13 mouse cellular contexts compared by ENCODE assay signal in the genomic region with DNA sequence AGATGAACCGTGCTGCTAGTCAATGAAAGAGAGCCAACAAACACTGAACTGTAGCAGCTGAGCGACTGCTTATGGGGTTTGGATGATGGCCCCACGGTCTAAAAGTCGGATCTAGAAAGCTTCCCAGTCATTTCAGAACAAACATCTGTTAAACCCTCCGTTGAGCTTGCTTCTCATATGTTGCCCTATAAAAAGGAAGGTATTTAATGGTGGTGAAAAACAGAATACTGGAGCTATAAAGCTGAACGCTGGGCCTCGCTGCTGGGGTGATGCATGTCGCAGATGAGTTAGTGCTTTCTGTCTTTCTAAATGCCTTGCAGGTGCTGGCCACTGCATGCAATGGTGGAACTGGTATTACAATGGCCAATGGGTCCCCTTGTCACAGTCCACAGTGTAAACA.
"Had no signal": no experiment of that assay in that cellular context is flagged by ENCODE, and none has a peak within 500 bp of the region (broad histone marks: within the 10 kb centered on the region; RNA-seq: fewer than 3 reads in every experiment).

No protein-coding gene starts in this region.

- DNase-seq: kidney, adult 18-20 months; kidney, postnatal 36 days; lung, postnatal 14 days; thymus, adult 2 months; thymus, postnatal 25 days had no signal

- H3K27me3 ChIP-seq: hindbrain, embryonic 13.5 days; liver, embryonic 12.5 days; midbrain, embryonic 15.5 days; neural tube, embryonic 12.5 days; stomach, embryonic 15.5 days had no signal

- H3K4me1 ChIP-seq: hindbrain, embryonic 13.5 days; liver, embryonic 12.5 days; midbrain, embryonic 15.5 days; neural tube, embryonic 12.5 days; stomach, embryonic 15.5 days had no signal

- H3K9ac ChIP-seq: hindbrain, embryonic 13.5 days; liver, embryonic 12.5 days; lung, embryonic 14.5 days; midbrain, embryonic 15.5 days; neural tube, embryonic 12.5 days; stomach, embryonic 15.5 days had no signal

- H3K9me3 ChIP-seq: hindbrain, embryonic 13.5 days; liver, embryonic 12.5 days; midbrain, embryonic 15.5 days; neural tube, embryonic 12.5 days; stomach, embryonic 15.5 days had no signal

- ATAC-seq: hindbrain, postnatal 0 days; liver, embryonic 12.5 days; midbrain, embryonic 15.5 days had no signal

- H3K4me2 ChIP-seq: hindbrain, embryonic 13.5 days; liver, embryonic 12.5 days; lung, embryonic 14.5 days; midbrain, embryonic 15.5 days; neural tube, embryonic 12.5 days; stomach, embryonic 15.5 days had no signal

- H3K4me3 ChIP-seq: hindbrain, embryonic 13.5 days; left cerebral cortex, adult 2 months; liver, embryonic 12.5 days; midbrain, embryonic 15.5 days; neural tube, embryonic 12.5 days; stomach, embryonic 15.5 days had no signal

- H3K36me3 ChIP-seq: hindbrain, embryonic 13.5 days; liver, embryonic 12.5 days; midbrain, embryonic 15.5 days; neural tube, embryonic 12.5 days; stomach, embryonic 15.5 days had no signal

- H3K27ac ChIP-seq: hindbrain, embryonic 13.5 days; hindbrain, postnatal 0 days; left cerebral cortex, adult 2 months; liver, embryonic 12.5 days; midbrain, embryonic 15.5 days; neural tube, embryonic 12.5 days; stomach, embryonic 15.5 days had no signal
